ENCODE assay signal across 4 mouse cellular contexts in the genomic region with DNA sequence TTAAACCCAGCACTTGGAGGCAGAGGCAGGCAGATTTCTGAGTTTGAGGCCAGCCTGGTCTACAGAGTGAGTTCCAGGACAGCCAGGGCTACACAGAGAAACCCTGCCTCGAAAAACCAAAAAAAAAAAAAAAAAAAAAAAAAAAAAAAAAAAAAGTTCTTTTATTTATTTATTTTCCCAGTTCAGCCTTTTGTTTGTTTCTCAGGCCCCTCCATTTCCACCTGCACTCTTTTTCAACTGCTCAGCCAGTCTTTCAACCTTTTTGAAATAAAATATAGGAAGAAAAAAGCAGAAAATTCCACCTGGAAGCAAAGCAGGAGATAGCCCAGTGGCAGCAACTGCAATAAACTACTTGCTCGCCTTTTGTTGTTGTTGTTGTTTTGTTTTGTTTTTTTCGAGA. TPM values are rescaled to one million over a fixed set of nuclear protein-coding genes. Genes with fewer than 3 reads are reported as not detected.
"Had no signal": no experiment of that assay in that cellular context is flagged by ENCODE, and none has a peak within 500 bp of the region (broad histone marks: within the 10 kb centered on the region; RNA-seq: fewer than 3 reads in every experiment).

No protein-coding gene starts in this region.

RNA-seq across cellular contexts. Expression of a gene that starts 46.1 kb away (rescaled TPM):
- total RNA-seq: left cerebral cortex, postnatal 25 days; left cerebral cortex, postnatal 36 days; megakaryocyte-erythroid progenitor cell, adult 5-6 weeks; monocyte, adult 5-6 weeks had no signal
